Mouse (Mus musculus) right cerebral cortex, adult 2 months (tissue): ENCODE results near the gene Eftud2.

ENCODE experiments used
- DNase-seq, 2 experiments: peaks; one replicate each; pipeline ENCODE4 v3.0.0; 2021 to 2022; ENCODE audit warnings: low spot score in 2 of 2

Gene Eftud2

GRCm38 (mm10) chr11:102879558-102879957, 1.2 kb downstream of the Eftud2 start:
- DNase-seq: no peak

- peak; percentile 67 to 73 for DNase-seq
Measured at GRCm38 (mm10) chr11:102874801-102875334, 5.9 kb downstream of the Eftud2 start.

GRCm38 (mm10) chr11:102864272-102864671, 16.5 kb downstream of the Eftud2 start:
- DNase-seq: peak; percentile 81 to 82

GRCm38 (mm10) chr11:102859933-102860332, 20.9 kb downstream of the Eftud2 start:
- peak; percentile 34 to 50 for DNase-seq

- no peak for DNase-seq
Measured at GRCm38 (mm10) chr11:102858951-102859350, 21.8 kb downstream of the Eftud2 start.

GRCm38 (mm10) chr11:102855941-102856340, 24.8 kb downstream of the Eftud2 start:
- DNase-seq: no peak

GRCm38 (mm10) chr11:102853760-102854159, 27.0 kb downstream of the Eftud2 start:
- no peak for DNase-seq

GRCm38 (mm10) chr11:102851883-102852282, 28.9 kb downstream of the Eftud2 start:
- peak; percentile 35 to 48 for DNase-seq

- no peak for DNase-seq
Measured at GRCm38 (mm10) chr11:102845926-102846325, 34.9 kb downstream of the Eftud2 start.

- DNase-seq: no peak
Measured at GRCm38 (mm10) chr11:102838616-102839150, 42.1 kb downstream of the Eftud2 start.

- no peak for DNase-seq
Measured at GRCm38 (mm10) chr11:102838126-102838525, 42.7 kb downstream of the Eftud2 start.

- DNase-seq: no peak
Measured at GRCm38 (mm10) chr11:102837385-102837784, 43.4 kb downstream of the Eftud2 start.

- no peak for DNase-seq
Measured at GRCm38 (mm10) chr11:102836146-102836545, 44.6 kb downstream of the Eftud2 start.

GRCm38 (mm10) chr11:102835549-102835948, 45.2 kb downstream of the Eftud2 start, which contains the start of gene Higd1b:
TSS of gene Higd1b (plus strand) at chr11:102835849.
- DNase-seq: no peak

GRCm38 (mm10) chr11:102834219-102834618, 46.6 kb downstream of the Eftud2 start:
- DNase-seq: no peak

GRCm38 (mm10) chr11:102832700-102833297, 48.0 kb downstream of the Eftud2 start:
- no peak for DNase-seq

- no peak for DNase-seq
Measured at GRCm38 (mm10) chr11:102830276-102830675, 50.5 kb downstream of the Eftud2 start.

GRCm38 (mm10) chr11:102827097-102827496, 53.7 kb downstream of the Eftud2 start:
- no peak for DNase-seq

GRCm38 (mm10) chr11:102826476-102826875, 54.3 kb downstream of the Eftud2 start:
- no peak for DNase-seq

- no peak for DNase-seq
Measured at GRCm38 (mm10) chr11:102821231-102821630, 59.6 kb downstream of the Eftud2 start.

GRCm38 (mm10) chr11:102820432-102820831, 60.4 kb downstream of the Eftud2 start:
- DNase-seq: no peak

GRCm38 (mm10) chr11:102819783-102820385, 60.9 kb downstream of the Eftud2 start:
- DNase-seq: peak in 1 of 2 experiments; percentile 27
